Mouse (Mus musculus): Measurements from ENCODE around the gene Smg1.

Gene Smg1

GRCm38 (mm10) chr7:118243453-118244385, at the start of gene Smg1:
Gene Smg1 (minus strand): TSS chr7:118243670.
- DNase-seq (ENCODE audit: low spot score), result peak; percentile 99

GRCm38 (mm10) chr7:118283186-118283585, 39.7 kb upstream of the Smg1 start:
- DNase-seq (ENCODE audit: low spot score), result no peak

GRCm38 (mm10) chr7:118282543-118282942, 39.1 kb upstream of the Smg1 start:
- DNase-seq (ENCODE audit: low spot score), result no peak

- no peak for DNase-seq (ENCODE audit: low spot score)
These were observed 36.1 kb upstream of the Smg1 start for GRCm38 (mm10) chr7:118279521-118279920.

- no peak for DNase-seq (ENCODE audit: low spot score)
These were observed 34.0 kb upstream of the Smg1 start for GRCm38 (mm10) chr7:118277335-118277910.

DNA sequence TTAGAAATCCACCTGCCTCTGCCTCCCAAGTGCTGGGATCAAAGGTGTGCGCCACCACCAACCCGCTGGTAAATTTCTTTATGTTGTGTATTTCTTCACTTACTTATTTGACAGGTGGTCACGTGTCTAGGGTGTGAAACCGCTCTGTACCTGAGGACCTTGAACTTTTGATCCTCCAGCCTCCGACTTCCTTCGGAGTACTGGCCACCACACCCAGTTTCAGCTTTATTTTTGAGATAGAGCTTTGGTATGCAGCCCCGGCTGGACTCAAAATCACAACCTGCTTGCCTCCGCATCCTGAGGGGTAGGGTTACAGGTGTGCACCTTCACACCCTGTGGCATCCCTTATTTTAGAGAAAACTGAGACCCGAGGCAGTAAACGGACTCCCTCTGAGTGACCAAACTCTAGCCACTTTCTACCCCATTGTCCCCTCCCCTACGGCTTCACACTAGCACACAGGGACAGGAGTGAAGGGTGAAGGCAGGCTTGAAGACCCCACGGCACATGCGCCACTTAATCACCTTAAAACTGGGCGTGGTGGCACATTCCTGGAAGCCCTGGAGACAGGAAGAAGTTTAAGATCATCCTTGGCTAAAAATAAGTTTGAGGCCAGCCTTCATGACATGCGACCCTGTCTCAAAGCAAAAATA, 33.3 kb upstream of the Smg1 start:
- DNase-seq (ENCODE audit: low spot score), result no peak

GRCm38 (mm10) chr7:118275265-118275664, 31.8 kb upstream of the Smg1 start:
- no peak for DNase-seq (ENCODE audit: low spot score)

GRCm38 (mm10) chr7:118274851-118275250, 31.4 kb upstream of the Smg1 start:
- no peak for DNase-seq (ENCODE audit: low spot score)

- no peak for DNase-seq (ENCODE audit: low spot score)
These were observed 30.7 kb upstream of the Smg1 start for GRCm38 (mm10) chr7:118274169-118274568.

DNA sequence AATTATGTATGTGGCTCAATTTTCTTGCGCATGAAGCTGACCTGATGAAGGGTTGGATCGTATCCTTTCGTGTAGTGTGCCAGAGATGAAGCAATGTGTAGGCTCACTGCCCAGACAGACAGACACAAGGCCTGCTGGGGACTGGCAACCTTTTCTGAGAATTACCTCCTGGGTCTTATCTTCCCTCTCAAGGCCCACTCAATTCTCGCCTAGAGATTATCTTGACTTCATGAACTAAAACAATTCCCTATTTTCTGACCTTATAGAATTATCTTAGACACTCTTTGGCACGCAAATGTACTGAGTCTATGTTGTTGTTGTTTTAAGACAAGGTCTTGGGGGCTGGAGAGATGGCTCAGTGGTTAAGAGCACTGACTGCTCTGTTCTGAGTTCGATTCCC, 22.6 kb upstream of the Smg1 start:
- DNase-seq (ENCODE audit: low spot score), result no peak

- DNase-seq (ENCODE audit: low spot score), result no peak
These were observed 20.1 kb upstream of the Smg1 start for GRCm38 (mm10) chr7:118263606-118264005.

DNA sequence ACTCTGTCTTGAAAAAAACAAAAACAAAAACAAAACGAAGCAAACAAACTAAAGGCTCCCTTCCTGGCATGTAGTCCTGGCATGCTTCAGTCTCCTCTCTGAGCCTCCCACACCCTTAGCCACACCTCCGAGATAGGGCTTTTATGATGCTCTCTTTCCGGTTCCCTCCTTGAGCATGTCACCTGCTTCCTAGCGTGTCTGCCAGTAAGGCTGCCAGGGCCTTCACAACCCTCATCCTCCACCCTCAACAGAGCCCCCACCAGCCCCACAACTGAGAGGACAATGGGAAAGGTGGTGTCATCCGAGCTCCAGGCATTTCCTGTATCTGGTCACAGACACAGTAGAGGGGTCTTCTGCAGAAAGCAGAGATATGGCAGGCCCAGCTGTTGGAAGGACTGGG, 18.9 kb upstream of the Smg1 start:
- DNase-seq (ENCODE audit: low spot score), result no peak

DNA sequence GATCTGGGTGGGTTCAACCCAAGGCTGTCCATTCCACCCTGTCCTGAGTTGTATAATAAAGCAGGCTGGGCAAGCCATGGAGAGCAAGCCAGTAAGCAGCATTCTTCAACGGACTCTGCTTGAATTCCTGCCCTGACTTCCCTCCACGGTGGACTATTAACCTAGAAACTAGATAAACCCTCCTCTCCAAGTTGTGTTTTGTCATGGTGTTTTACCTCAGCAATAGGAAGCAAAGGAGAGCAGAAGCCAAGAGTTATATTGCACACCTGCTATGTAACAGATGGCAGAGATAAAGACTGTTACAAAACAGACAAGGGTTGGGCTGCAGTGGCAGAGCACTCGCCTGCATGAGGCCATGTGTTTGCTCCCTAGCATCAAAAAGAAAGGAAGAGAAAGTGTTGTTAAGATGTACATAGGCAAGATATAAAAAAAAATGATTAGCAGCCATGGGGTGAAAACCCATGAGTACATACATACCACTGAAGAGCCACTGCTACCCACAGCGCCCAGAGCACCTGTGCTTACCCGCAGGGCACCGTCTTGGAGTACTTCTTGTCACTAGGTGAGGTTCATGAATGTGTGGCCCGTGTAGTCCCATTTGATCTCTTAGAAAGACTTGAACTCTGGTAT, 16.3 kb upstream of the Smg1 start:
- DNase-seq (ENCODE audit: low spot score), result no peak

DNA sequence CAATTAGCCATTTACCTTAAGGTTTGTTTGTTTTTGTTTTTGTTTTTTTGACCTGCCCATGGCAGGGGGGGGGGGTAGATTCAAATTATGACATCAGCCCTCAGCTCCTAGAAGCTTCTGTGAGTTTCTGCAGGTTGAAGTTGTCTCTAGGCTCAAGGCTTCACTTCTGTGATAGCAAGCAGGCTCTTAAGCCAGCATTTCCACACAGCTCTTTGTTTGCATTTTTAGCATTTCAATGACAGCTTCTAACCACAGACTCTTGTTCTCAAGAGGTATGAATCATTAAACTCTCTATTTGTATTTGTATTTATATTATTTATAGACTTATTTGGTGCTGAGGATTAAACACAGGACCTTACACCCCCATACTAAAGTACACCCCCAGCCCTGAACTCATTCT, 15.0 kb upstream of the Smg1 start:
- DNase-seq (ENCODE audit: low spot score), result no peak

DNA sequence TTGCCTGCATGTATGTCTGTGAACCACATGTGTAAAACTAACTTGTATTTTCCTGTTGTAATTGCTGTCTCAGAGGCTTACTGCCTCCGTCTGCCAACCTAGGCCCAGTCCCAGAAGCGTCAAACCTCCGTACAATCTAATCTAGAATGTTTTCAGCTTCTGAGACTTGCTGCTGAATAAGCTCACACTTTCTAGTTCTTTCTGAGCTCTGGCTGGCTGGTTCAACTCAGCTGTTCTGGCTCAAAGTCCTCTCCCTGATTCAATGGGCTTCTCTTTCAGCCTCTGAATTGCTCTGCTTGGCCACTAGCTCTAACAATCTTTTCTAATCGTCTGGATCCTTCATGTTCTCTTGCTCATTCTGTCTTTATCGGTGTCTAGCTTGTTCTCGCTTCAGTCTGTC, 13.3 kb upstream of the Smg1 start:
- no peak for DNase-seq (ENCODE audit: low spot score)

DNA sequence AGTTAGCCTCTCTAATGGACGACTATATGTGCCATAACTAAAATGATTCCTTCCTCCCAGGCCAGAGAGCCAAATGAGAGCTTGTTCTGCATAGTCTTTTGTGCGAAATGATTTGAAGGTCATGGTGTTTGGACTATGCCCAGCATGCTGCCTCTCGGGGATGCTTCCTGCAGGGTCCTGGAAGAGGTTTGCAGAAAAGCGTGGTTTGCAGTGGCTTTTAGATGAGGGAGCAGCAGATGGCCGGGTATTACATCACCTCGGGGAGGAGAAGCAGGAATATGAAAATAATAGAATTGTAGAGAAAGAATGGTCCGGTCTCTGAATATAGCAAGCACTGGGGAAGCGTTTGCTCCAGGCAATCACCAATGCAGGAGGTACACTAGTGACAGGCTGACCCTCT, 11.0 kb upstream of the Smg1 start:
- no peak for DNase-seq (ENCODE audit: low spot score)

DNA sequence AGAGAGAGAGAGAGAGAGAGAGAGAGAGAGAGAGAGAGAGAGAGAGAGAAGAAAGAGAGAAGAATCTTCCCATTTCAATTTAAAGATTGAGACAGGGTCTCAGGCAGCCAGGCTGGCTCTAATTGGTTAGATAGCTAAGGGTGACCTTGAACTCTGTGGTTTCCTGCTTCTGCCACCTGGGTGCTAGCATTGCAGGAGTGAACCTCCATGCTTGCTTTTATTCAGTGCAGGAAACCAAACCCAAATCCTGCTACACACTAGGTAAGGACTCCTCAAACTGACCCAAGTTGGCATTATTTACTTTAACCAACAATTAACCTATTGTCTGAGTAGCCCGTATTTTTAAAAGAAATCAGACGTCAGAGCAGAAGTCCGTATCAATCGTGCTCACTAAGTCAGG, 10.5 kb upstream of the Smg1 start:
- DNase-seq (ENCODE audit: low spot score), result no peak

DNA sequence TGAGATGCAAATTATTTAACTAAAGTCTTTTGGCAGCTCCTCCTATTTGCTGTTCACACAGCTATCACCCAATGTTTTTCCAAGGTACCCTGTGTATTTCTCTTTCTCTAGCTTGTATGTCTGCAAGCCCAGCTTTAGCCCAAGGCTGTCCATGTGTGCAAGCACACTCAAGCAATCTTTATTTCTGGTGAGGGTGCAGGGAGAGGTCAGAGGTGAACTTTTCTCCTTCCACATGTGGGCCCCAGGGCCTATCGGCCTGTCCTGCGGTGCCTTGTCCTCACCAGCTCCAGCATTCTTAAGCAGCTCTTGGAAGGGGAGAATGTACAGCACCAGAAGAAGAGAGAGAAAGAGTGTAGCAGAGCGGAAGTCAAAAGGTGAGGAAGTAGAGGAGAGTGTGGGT, 9.5 kb upstream of the Smg1 start:
- no peak for DNase-seq (ENCODE audit: low spot score)

GRCm38 (mm10) chr7:118252349-118252748, 8.9 kb upstream of the Smg1 start:
- DNase-seq (ENCODE audit: low spot score), result no peak

DNA sequence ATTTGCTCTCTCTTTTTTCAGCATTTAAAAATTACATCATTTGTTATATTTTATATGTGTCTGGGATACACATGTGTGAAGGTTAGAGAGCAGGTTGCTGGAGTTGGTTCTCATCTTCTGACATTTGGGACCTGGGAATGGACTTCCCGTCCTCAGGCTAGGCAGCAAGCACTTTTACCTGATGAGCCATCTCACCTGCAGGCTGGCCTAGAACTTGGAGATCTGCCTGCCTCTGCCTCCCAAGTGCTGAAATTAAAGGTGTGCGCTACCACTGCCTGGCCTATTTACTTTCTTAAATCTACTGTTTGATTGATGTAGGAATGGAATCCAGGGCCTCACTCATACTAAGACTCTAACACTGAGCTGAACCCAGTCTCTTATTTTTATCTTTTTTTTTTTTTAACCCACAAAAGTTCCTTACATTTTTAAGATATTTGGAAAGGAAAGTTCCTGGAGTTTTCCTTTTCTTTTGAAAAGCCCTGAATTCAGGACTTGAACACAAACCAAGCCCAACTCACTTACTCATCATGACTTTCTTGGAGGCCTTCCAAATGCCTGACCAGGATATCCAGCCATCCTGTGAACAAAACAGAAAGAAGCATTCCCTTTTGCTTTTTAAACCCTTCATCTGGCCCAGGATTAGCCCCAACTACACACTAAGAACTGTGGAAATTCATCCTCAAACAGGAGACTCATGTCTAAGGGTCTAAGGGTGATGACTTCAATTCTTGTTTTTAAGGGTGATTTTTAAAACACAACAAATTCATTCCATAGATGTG, 8.1 kb upstream of the Smg1 start:
- DNase-seq (ENCODE audit: low spot score), result no peak

- no peak for DNase-seq (ENCODE audit: low spot score)
These were observed 7.2 kb upstream of the Smg1 start for GRCm38 (mm10) chr7:118250482-118251160.
